Mouse (Mus musculus) frontal cortex, postnatal 36 days (tissue): Measurements from ENCODE around the gene Ccdc57.
"Not testable (repeated sequence)": the region's sequence is repeated elsewhere in the genome, so short reads cannot be mapped to it uniquely, and the experiment has no call there.

ENCODE experiments used
- DNase-seq, 2 experiments: peaks; one replicate each; pipeline ENCODE4 v3.0.0; 2022; ENCODE audit warnings: low spot score in 2 of 2

Ccdc57 gene

DNA sequence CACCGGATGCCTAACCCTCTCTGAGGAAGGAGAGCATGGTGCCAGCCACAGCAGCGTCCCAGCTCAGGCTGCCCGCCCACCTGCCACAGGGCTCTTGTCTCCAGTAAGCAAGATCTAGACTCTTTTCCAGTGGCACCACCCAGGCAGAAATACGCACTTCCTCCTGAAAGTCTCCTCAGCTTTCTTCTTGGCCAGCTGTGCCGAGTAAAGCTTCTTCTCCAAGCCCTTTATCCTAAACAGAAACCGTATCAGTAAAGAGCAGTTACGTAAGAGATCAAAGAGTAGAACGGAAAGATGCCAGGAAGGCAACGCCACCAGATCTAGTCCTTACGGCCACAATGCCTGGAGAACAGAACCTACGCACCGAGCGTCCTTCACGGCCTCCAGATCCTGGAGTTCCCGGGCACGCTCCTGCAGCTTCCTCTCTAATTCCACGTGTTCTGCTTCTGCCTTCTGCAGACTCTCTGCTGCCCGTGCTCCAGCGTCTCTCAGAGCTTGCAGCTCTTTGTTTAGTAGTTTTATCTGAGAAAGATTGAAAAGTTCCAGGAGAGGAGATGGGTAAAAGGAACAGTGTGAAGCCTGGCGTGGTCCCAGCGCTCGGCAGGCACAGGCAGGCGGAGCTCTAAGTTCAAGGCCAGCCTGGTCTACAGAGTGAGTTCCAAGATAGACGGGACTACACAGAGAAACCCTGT lies 29.4 kb downstream of the Ccdc57 start:
- peak; percentile 29 to 36 for DNase-seq

DNA sequence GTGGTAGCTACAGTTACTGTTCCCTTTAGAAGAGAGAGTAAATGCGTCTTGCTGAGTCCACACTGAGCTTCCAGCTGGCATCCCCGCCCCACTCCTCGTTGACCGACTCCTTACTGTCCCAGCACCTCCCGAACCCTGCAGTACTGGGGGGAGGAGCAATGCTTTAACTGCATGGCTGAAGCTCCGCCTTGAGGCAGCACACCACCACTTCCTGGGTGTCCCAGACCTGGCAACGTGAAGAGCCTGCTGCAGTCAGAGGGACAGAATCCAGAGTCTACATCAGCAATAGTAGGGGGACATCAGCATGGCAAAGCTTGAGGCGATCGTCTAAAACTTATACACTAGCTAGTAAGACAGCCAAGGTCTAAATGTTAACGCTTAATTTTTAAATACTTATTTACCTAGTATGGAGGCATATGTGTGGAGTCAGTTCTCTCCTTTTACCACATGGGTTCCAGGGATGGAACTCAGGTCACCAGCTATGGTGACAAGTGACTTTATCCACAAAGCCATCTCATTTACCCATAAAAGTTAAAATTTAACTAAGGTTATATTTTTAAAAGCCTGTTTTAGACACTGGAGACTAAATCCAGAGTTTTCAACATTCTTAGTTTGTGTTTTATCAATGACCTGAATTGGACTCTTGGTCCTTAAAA lies 30.1 kb downstream of the Ccdc57 start:
- DNase-seq, result no peak

DNA sequence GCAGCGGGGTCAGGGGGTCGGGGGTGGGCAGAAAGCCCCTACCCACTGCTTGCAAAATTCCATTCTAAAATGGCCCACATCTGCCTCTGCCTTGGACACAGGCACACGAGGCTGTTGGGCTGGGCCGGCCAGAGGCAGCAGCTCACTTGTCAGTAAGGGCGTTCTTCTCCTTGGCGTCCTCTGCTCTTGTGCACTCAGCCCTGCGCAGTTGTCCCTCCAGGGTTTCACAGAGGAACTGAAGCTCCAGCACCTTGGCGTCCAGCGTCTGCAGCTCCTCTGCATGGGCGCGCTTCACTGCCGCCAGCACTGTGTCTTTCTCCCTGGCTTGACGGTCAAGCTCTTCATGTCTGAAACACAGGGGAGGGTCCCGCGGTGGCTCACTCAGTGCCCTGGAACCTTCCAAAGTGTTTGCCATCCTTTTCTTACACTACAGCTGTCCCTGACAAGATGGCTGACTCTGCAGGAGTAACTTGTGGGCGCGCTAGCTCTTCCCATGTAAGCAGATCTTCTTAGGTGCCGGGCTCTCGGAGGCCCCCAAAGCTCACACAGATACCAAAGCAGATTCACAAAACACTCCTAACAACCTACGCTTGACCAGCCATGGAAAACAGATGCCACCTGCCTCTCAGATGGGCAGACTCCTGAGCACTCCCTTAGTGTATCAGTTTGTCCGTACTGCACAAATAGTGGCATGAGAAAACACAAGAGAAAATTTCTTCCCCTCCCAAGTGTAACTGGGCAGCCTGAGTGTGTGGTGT lies 30.8 kb downstream of the Ccdc57 start:
- no peak for DNase-seq

DNA sequence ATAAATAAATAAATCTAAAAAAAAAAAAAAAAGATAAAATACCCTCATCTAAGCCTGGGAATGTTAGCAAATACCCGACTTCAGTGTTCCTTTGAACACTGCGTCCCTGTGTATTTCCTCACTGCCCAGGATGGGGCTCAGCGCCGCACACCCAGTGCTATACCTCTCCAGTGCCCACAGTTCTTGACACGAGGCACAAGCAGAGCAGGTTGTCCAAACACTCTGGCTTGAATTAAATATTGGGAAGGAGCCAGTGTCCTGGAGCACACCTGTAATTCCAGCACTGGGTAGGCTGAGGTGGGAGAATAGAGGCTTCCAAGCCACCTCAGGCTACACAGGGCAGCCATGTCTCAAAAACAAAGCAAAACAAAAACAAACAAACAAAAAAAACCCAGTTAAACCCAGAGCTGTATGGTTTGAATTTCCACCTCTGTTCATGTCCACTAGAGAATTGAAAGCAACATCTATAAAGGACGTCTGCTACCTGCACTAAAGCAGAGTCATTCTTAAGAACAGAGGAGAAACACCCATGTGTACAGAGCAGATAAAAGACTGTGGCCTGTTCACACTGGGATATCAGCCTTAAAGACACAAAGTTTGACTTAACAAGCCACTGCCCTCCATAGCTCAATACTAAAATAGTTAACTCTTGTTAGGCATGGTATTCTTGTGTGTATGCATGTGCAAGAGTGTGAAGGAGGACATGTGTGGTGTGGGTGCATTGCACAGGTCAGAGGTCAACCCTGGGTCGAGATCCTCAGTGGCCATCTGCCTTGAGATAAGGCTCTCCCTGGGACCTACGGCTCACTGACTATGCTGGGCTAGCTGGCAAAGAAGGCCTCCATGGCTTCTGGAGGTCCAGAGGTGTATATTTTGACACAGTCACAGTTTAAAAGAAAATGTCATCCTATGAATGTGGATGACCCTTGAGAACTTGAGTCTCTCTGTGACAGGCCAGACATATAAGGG lies 32.1 kb downstream of the Ccdc57 start:
- no peak for DNase-seq

DNA sequence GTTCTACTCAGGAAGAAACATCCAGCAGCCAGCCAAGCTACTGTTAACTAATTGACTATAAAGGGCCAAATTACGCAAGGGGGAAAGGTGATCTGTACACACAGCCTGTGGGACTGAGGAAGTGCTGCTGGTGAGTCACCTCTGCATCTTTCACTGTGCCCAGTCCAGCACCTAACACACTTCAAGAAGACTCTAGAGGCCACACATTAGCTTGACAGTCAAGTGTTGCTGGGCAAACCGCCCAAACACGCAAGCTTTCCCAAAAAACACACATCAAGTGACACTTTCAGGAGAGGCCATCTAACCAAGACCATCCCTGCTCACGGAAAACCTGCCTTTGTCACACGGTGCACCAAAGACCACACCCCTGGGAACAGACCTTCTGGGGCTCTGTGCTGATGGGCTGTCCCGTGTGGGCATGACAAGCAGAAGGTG lies 34.5 kb downstream of the Ccdc57 start:
- DNase-seq, result no peak

DNA sequence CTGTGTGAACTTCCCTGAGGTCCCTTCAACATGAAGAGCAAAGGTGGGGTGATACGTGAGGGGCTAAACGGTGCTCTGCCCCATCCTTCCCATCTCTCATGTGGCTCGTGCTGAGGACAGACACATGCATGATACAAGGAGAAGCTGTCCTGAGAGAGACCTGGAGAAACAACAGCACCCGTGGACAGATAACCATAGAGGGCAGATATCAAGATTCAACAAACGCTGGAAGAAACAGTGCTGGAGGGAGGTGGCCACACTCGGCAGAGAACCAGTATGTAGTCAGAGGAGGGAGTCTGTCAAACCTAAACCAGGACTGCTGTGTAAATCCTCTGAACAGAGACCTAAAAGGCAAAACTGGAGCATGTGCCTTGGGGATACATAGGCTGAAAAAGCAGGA lies 37.2 kb downstream of the Ccdc57 start:
- no peak for DNase-seq

DNA sequence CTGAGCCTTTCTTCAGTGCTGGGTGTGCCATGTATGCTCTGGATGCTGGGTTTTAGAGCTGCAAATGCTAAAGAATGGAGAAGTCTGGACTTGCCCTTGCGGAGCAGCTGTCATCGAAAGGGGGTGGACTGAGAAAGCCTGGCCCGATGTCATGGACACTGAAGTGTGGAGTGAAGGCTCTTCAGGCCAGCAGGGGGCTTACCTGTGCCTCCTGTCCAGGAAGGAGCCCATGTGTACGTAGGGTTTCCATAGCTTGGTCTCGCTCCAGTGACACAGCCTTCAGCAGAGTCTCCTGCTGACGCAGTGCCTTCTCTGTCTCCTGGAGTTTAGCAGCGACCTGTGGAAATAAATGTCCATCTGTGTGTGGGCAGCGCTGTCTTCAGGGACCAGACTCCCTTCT lies 38.3 kb downstream of the Ccdc57 start:
- no peak for DNase-seq

DNA sequence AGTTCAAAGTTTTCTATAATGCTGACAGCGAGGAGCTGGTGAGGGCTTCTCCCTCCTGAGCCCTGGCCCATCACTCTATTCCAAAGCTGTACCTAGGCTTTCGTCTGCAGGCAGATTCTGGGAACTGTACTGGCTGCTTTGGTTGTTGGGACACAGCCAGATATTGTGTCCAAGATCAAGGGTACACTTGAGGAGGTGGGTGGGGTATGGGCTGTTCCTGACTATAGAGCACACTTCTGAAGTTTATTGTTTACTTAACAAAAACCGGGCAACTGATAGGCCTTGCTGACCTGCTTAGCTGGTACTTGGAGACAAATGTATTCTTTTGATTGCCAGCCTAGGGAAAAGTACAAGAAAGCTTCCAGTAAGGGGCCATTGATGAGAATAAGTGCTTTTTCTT lies 43.5 kb downstream of the Ccdc57 start:
- no peak for DNase-seq

DNA sequence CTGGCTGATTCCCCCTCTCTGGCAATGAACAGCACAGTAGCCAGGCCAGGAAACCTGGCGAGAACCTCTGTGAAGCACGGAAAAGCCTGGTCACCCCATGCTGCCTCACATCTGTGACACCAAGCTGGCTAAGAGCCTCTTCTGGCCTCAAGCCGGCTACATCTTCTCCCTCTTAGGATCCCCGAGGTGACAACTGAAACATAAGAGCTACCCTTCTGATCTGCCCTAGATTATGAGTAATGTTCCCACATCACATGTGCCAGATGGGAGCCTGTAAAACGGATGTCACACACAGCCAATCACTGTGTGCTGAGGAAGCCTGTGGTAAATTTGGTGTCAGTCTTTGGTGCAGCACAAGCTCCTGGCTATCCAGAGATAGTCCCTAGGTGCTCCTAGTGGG lies 44.0 kb downstream of the Ccdc57 start:
- DNase-seq, result no peak

DNA sequence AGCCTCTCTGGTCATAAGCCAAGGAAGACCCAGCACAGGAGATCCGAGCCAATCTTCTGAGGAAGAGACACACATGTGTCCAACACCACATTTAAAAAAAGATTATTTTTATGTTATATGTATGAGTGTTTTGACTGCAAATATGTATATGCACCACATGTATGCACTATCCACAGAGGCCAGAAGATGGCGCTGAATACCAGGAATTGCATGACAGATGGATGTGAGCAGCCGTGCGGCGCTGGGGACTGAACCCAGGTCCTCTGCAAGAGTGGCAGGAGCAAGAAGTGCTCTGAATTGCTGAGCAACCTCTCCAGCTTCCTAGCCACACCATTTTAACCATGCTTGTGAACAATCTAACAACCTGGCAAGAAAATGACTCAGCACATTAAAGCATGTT lies 45.2 kb downstream of the Ccdc57 start:
- no peak for DNase-seq

DNA sequence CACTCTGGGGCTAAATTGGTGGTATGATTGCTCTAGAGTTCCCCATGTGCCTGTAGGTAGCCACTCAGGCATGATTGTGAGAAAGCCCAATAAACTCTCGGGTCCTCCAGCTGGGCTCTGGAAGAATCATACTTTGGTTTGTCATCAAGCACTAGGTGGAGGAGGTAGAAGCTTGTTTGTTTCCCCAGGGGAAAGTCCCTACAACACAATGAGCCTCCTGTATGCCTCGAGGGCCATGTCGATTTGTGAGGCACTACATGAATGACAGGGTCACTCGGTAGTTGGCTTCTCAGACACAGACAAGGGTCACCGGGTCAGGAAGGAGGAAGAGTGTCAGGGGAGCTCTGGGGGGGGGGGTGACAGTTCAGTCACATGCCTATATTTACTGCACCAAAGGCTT lies 46.2 kb downstream of the Ccdc57 start:
- DNase-seq, result no peak

DNA sequence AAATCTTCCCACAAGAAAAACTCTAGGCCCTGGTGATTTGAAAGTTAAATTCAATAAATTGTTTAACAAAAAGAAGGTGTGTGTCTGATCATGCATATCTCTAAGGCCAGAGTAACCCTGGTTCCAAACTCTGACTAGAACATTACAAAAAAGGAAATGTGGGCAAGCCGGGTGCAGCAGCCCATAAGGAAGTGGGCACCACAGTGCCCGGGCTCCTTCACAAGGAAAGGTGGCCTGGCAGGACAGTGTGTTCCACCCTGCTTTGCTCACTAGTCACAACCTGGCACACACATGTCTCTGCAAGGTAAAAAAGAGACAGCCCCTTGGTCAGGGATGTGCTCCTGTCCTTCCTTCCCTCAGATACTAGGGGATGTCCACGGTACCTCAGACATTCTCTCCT lies 49.1 kb downstream of the Ccdc57 start:
- no peak for DNase-seq

DNA sequence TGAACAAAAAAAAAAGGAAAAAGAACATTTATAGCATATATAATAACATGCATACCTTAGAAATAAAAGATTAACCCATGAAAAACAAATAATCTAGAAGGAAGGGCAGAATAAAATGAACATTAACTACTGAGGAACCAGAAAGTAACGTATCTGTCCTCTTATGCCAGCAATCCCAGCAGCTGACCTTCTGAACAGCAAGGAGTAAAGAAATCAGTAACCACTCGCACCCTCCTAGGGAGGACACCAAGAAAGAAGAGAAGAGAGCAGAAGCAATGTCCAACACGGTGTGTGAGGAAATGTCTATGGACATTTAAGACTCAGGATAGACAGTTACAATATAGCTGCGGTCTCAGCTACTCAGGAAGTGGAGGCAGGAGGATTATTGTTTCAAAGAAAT lies 49.7 kb downstream of the Ccdc57 start:
- DNase-seq, result no peak

DNA sequence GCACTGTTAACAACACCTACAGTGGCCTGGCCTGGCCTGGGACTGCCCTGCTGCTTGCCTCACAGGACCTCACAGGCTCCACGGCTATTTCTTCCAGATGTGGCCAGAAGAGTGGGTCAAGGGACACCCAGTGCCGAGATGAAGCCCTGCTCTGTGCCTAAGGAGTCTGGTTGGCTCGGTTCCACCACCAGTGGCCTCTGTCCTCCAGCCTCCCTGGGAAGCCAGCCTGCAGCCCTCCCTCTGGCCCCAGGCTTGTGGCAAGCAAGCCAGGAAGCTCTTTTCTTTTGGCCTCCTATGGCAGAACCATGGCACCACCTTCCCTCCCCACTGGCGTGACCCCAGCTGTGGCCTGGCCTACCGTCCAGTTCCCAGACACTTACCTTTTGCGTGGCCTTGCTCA lies 59.5 kb downstream of the Ccdc57 start:
- DNase-seq, result no peak

DNA sequence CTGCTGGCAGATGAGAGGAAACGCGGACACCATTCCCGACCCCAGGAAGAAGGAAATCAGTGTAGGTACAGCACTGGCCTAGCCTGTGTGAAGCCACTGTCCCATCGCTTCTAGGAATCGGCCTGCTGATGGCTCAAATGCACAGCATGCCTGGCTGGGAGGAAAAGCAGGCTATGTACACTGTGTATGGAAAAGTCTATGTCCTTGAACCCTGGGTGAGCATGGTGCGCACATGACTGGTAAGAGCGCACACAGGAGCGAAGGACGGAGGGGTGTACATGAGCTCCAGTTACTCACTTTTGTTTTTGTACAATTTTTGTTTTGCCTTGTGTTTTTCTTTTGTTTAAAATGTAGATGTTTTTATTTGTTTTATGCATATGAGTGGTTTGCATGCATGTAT lies 61.2 kb downstream of the Ccdc57 start:
- no peak for DNase-seq

DNA sequence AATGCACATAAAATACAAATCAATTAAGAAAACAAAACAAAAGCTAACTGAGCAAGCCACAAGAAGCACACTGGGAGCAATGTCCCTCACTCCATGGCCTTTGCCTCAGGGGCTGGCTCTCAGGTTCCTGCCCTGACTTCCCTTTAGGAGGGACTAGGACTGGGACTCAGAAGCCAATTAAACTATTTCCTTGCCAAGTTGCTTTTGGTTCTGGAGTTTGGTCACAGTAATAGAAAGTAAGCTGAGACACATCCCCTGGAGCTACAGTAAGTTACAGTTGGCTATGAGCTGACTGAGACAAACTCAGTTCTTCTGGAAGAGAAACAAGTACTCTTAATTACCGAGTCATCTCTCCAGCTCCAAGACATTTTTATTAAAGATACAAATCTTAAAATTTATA lies 66.9 kb downstream of the Ccdc57 start:
- DNase-seq, result no peak

DNA sequence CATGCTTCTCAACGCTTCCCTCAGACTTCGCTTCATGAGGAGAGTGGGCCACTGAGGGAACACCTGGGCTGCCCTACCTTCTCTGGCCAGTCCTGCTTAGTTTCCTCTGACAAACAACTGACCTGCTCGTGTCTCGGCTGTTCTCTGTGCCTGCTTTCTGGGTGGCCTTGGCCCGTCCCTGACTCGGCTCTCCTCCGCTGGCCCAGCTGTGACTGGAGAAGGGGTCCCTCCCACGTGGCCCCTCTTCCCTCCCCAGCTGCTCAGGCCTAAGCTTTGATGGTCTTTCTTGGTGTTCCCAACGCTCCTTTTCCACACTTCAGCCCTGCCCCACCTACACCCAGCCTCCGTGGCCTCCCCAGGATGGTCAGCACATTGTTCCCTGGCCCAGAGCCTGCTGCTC lies 69.9 kb downstream of the Ccdc57 start:
- no peak for DNase-seq

DNA sequence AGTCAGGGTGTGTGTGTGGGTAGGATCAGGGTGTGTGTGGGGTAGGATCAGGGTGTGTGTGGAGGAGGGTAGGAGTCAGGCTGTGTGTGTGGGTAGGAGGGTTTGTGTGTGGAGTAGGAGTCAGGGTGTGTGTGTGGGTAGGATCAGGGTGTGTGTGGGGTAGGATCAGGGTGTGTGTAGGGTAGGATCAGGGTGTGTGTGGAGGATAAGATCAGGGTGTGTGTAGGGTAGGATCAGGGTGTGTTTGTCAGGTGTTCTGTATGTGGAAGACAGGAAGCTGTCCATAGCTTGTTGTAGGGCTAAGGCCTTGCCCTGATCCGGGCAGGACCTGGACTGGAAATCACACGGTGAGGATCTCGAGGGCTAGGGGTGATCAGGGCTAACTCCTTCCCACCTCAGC lies 76.7 kb downstream of the Ccdc57 start:
- DNase-seq, result not testable (repeated sequence)

DNA sequence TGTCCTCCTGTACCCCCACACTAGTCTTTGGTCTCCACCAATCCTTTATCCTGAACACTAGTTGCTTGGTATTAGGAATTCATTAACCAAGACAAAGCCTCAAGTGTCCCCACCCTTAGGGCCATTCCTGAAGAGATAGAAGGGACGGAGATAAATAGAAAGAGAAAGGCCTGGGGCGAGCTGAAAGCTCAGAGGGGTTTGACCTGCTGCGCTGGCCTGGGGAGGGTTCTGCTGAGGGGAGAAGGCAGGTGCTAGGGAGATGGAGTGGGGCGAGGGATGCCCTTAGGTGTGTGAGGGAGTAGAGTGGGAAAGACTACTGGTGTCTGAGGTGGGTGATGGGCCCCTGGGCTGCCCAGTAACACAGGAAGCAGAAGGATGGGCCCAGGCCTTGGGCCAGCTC lies 78.9 kb downstream of the Ccdc57 start:
- no peak for DNase-seq

DNA sequence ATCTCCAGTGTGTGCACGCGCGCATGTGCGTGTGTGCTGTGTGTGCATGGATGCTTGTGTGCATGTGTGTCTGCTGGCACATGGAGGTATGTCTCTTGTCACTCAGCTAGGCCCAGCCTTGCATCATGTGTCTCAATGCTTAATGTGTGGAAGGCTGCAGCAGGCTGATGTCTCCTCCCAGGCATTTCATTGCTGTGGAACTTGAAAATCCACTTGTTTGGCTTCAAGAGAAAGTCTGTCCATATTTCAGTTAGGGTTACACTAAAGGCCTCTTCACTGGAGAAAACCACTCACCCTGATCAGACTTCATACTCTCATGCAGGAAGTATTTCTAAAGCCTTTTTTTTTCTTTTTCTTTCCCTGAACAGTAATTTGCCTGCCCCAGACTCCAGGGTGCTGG lies 79.5 kb downstream of the Ccdc57 start:
- no peak for DNase-seq

DNA sequence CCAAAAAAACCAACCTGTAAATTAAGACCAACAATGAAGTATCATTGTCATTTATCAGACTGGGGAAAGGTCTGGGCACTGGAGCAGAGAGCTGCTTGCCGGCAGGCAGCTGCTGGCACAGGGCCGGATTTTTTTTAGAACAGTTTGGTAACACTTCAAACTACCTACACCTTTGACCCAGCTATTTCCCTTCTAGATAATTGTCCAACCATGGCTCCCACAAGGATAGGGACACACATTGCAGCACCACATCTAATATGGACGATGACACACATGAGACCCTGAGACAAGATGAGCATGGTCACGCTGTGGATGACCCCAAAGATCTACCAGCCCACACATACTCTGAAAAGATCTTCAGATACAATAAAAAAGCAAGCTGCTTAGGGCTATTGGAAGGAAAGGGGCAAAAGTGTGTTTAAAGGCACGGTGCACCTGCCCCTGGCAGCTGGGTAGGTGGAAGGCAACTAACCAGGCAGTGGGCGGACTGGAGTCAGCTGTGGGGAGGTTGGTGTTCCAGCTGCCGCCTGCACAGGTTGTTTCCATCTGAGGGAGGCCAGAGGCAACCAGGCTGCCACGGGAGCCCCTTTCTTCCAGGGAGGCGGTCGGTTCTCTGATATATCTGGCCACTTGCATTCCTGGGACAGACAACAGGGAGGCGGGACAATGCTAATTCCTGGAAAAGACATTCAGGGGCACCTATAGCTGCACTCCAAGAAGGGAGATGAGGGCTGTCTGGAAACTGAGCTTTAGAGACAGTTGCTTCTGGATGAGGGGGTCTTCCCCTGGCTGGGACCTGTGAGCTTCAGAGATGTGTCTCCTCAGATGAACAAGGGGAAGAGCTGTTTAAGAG lies 80.4 kb downstream of the Ccdc57 start:
- no peak for DNase-seq
